Mouse (Mus musculus): ENCODE data around the gene Wdr74. TPM values are rescaled to one million over a fixed set of nuclear protein-coding genes. Genes with fewer than 3 reads are reported as not detected.
A peak's percentile ranks its signal among the peaks of the same experiment; 100 is the strongest.
"Not testable (repeated sequence)": the region's sequence is repeated elsewhere in the genome, so short reads cannot be mapped to it uniquely, and the experiment has no call there.

The Wdr74 gene
- polyA plus RNA-seq, 1 experiment from 2014 or later, result 71.3 TPM

GRCm38 (mm10) chr19:8726609-8727390, 8.8 kb upstream of the Wdr74 start:
- H3K4me3 ChIP-seq (replicated peaks; ENCODE audit: low read depth, low read length), result no peak overlapping the region
- H3K36me3 ChIP-seq (ENCODE audit: insufficient read depth, low read length), result peaks cover 19% of the 10 kb centered on the region
- no peaks in the 10 kb centered on the region for H3K27me3 ChIP-seq (ENCODE audit: insufficient read depth, low read length)
- no peak overlapping the region for H3K4me2 ChIP-seq (ENCODE audit: low read length)
- H3K9me3 ChIP-seq (replicated peaks; ENCODE audit: low read length), result no peaks in the 10 kb centered on the region
- no peak for TF ChIP-seq CTCF (IDR thresholded peaks at IDR 0.05; ENCODE audit: low read depth)
- H3K27ac ChIP-seq, result no peak overlapping the region
- ATAC-seq (replicated peaks; ENCODE audit: low FRiP score, low read depth) (no peak), DNase-seq (ENCODE audit: low spot score) (no peak)
- no peak overlapping the region for H3K9ac ChIP-seq (ENCODE audit: low read depth, low read length)
- 36% methylated on average over 3 of the region's 3 CpGs for WGBS
- peaks cover 12% of the 10 kb centered on the region; the same call in 1 of the 2 replicates for H3K4me1 ChIP-seq (replicated peaks; ENCODE audit: insufficient read depth, low read length)

GRCm38 (mm10) chr19:8727495-8728114, 8.0 kb upstream of the Wdr74 start:
- H3K4me3 ChIP-seq (replicated peaks; ENCODE audit: low read depth, low read length), result no peak overlapping the region
- H3K9me3 ChIP-seq (replicated peaks; ENCODE audit: low read length), result no peaks in the 10 kb centered on the region
- H3K9ac ChIP-seq (ENCODE audit: low read depth, low read length), result no peak overlapping the region
- peaks cover 19% of the 10 kb centered on the region for H3K36me3 ChIP-seq (ENCODE audit: insufficient read depth, low read length)
- no peak overlapping the region for H3K4me2 ChIP-seq (ENCODE audit: low read length)
- DNase-seq (ENCODE audit: low spot score) (no peak), ATAC-seq (replicated peaks; ENCODE audit: low FRiP score, low read depth) (no peak)
- WGBS, result 26% methylated on average over 5 of the region's 5 CpGs
- no peak overlapping the region for H3K27ac ChIP-seq
- H3K4me1 ChIP-seq (replicated peaks; ENCODE audit: insufficient read depth, low read length), result 0 out of 2 replicates have a peak, but pooled peaks cover 6% of the 10 kb centered on the region
- TF ChIP-seq CTCF (IDR thresholded peaks at IDR 0.05; ENCODE audit: low read depth), result no peak
- H3K27me3 ChIP-seq (ENCODE audit: insufficient read depth, low read length), result no peaks in the 10 kb centered on the region

- H3K27me3 ChIP-seq (ENCODE audit: insufficient read depth, low read length); H3K4me2 ChIP-seq (ENCODE audit: low read length); H3K9me3 ChIP-seq (replicated peaks; ENCODE audit: low read length); DNase-seq (ENCODE audit: low spot score); H3K4me1 ChIP-seq (replicated peaks; ENCODE audit: insufficient read depth, low read length); H3K9ac ChIP-seq (ENCODE audit: low read depth, low read length); ATAC-seq (replicated peaks; ENCODE audit: low FRiP score, low read depth); H3K27ac ChIP-seq; H3K4me3 ChIP-seq (replicated peaks; ENCODE audit: low read depth, low read length): not testable (repeated sequence)
- H3K36me3 ChIP-seq (ENCODE audit: insufficient read depth, low read length), result peaks cover 19% of the 10 kb centered on the region
- WGBS, result 49% methylated on average over 3 of the region's 3 CpGs
Observed at GRCm38 (mm10) chr19:8728335-8729099, 7.1 kb upstream of the Wdr74 start.

- Histone ChIP-seq H3K9me3 (replicated peaks; ENCODE audit: low read length) (no peaks in the 10 kb centered on the region), H3K4me1 (replicated peaks; ENCODE audit: insufficient read depth, low read length) (no peaks in the 10 kb centered on the region), H3K4me3 (replicated peaks; ENCODE audit: low read depth, low read length) (no peak overlapping the region), H3K4me2 (ENCODE audit: low read length) (no peak overlapping the region), H3K36me3 (ENCODE audit: insufficient read depth, low read length) (peaks cover 9% of the 10 kb centered on the region; the same call in 1 of the 2 replicates), H3K27me3 (ENCODE audit: insufficient read depth, low read length) (no peaks in the 10 kb centered on the region), H3K27ac (no peak overlapping the region), H3K9ac (ENCODE audit: low read depth, low read length) (no peak overlapping the region)
- no peak for TF ChIP-seq CTCF (IDR thresholded peaks at IDR 0.05; ENCODE audit: low read depth)
- ATAC-seq (replicated peaks; ENCODE audit: low FRiP score, low read depth), result no peak
- no peak for DNase-seq (ENCODE audit: low spot score)
- 76% methylated on average over 3 of the region's 3 CpGs for WGBS
Observed at GRCm38 (mm10) chr19:8734334-8734733, 1.3 kb upstream of the Wdr74 start.

- H3K27me3 ChIP-seq (ENCODE audit: insufficient read depth, low read length), result no peaks in the 10 kb centered on the region
- H3K9ac ChIP-seq (ENCODE audit: low read depth, low read length), result peak overlapping the region; percentile 77
- H3K9me3 ChIP-seq (replicated peaks; ENCODE audit: low read length), result no peaks in the 10 kb centered on the region
- peak; percentile 4; the same call in 1 of the 2 replicates for ATAC-seq (replicated peaks; ENCODE audit: low FRiP score, low read depth)
- H3K4me1 ChIP-seq (replicated peaks; ENCODE audit: insufficient read depth, low read length), result peaks cover 7% of the 10 kb centered on the region; the same call in 1 of the 2 replicates
- TF ChIP-seq CTCF (IDR thresholded peaks at IDR 0.05; ENCODE audit: low read depth), result no peak
- H3K36me3 ChIP-seq (ENCODE audit: insufficient read depth, low read length), result peaks cover 15% of the 10 kb centered on the region
- WGBS, result 4% methylated on average over 11 of the region's 11 CpGs
- DNase-seq (ENCODE audit: low spot score), result no peak
- peak overlapping the region; percentile 26 for H3K27ac ChIP-seq
- peak overlapping the region; percentile 88 for H3K4me3 ChIP-seq (replicated peaks; ENCODE audit: low read depth, low read length)
- peak overlapping the region; percentile 91 for H3K4me2 ChIP-seq (ENCODE audit: low read length)
Observed at GRCm38 (mm10) chr19:8736160-8736467, 487 bp downstream of the Wdr74 start.

GRCm38 (mm10) chr19:8738911-8739310, 3.3 kb downstream of the Wdr74 start:
- 91% methylated on average over 7 of the region's 7 CpGs for WGBS
- no peak for DNase-seq (ENCODE audit: low spot score)
- H3K4me3 ChIP-seq (replicated peaks; ENCODE audit: low read depth, low read length), result no peak overlapping the region
- H3K27me3 ChIP-seq (ENCODE audit: insufficient read depth, low read length), result no peaks in the 10 kb centered on the region
- no peak overlapping the region for H3K9ac ChIP-seq (ENCODE audit: low read depth, low read length)
- H3K4me1 ChIP-seq (replicated peaks; ENCODE audit: insufficient read depth, low read length), result peaks cover 12% of the 10 kb centered on the region; the same call in 1 of the 2 replicates
- no peak overlapping the region for H3K4me2 ChIP-seq (ENCODE audit: low read length)
- no peaks in the 10 kb centered on the region for H3K9me3 ChIP-seq (replicated peaks; ENCODE audit: low read length)
- H3K27ac ChIP-seq, result no peak overlapping the region
- peaks cover 18% of the 10 kb centered on the region for H3K36me3 ChIP-seq (ENCODE audit: insufficient read depth, low read length)
- no peak for TF ChIP-seq CTCF (IDR thresholded peaks at IDR 0.05; ENCODE audit: low read depth)
- ATAC-seq (replicated peaks; ENCODE audit: low FRiP score, low read depth), result no peak

Measured in kidney, postnatal 0 days (tissue).